Mouse (Mus musculus) neural tube, embryonic 11.5 days (tissue): ENCODE results near the gene Inpp4a. TPM values are rescaled to one million over a fixed set of nuclear protein-coding genes. Genes with fewer than 3 reads are reported as not detected.

ENCODE experiments used
- ATAC-seq: fragments of 200-750 bp; cut with Nextera tagmentation; 2 replicates; pipeline ENCODE4 v1.8.0; 2017; ENCODE audit warnings: moderate number of reproducible peaks, mild to moderate bottlenecking, moderate TSS enrichment, moderate library complexity; ENCODE audit not compliant: insufficient read depth, low FRiP score, low TSS enrichment
- DNase-seq: peaks from one replicate; pipeline ENCODE4 v3.0.0-alpha.2; 2015; ENCODE audit warnings: low spot score
- H3K27ac ChIP-seq: fragments of 300-500 bp; sonication (generic); 2 replicates; pipeline ENCODE4 v1.5.1; 2014; ENCODE audit warnings: low read depth, mild to moderate bottlenecking, low read length
- H3K27me3 ChIP-seq: fragments of 300-500 bp; sonication (generic); 2 replicates; pipeline ENCODE4 v1.6.1; 2014; ENCODE audit warnings: mild to moderate bottlenecking, low read length, mixed read lengths; ENCODE audit not compliant: control insufficient read depth, insufficient read depth
- H3K36me3 ChIP-seq: fragments of 300-500 bp; sonication (generic); 2 replicates; pipeline ENCODE4 v1.6.1; 2014; ENCODE audit warnings: mild to moderate bottlenecking, low read length, moderate library complexity, mixed read lengths; ENCODE audit not compliant: control insufficient read depth, insufficient read depth
- H3K4me1 ChIP-seq: fragments of 300-500 bp; sonication (generic); 2 replicates; pipeline ENCODE4 v1.6.1; 2014; ENCODE audit warnings: low read length, mixed read lengths; ENCODE audit not compliant: control insufficient read depth, insufficient read depth
- H3K4me2 ChIP-seq: fragments of 300-500 bp; sonication (generic); 2 replicates; pipeline ENCODE4 v1.6.1; 2014; ENCODE audit warnings: low read depth, mild to moderate bottlenecking, moderate library complexity
- H3K4me3 ChIP-seq: fragments of 300-500 bp; sonication (generic); 2 replicates; pipeline ENCODE4 v1.5.1; 2014; ENCODE audit warnings: low read depth, low read length
- H3K9ac ChIP-seq: fragments of 300-500 bp; sonication (generic); 2 replicates; pipeline ENCODE4 v1.6.1; 2014; ENCODE audit warnings: mild to moderate bottlenecking, low read length
- H3K9me3 ChIP-seq: fragments of 300-500 bp; sonication (generic); 2 replicates; pipeline ENCODE4 v1.6.1; 2016; ENCODE audit warnings: low read length; ENCODE audit not compliant: control insufficient read depth
- WGBS: fragments of 180-500 bp; shearing (Covaris S2); extraction: QIAGEN DNeasy Blood & Tissue Kit; methylation state at CpG from one replicate; pipeline ENCODE4 v1.1.7; 2014; 5-methylcytosine and 5-hydroxymethylcytosine counted together
- polyA plus RNA-seq: library from polyadenylated mRNA; unstranded; fragments of >200 nt; fragmentation: Nextera tagmentation; extraction: Ambion mirVana; gene quantifications from 2 replicates; pipeline ENCODE4 v1.2.1, GENCODE M21; 2014

The Inpp4a gene
- polyA plus RNA-seq, 1 experiment from 2014 or later: 25.8 TPM

DNA sequence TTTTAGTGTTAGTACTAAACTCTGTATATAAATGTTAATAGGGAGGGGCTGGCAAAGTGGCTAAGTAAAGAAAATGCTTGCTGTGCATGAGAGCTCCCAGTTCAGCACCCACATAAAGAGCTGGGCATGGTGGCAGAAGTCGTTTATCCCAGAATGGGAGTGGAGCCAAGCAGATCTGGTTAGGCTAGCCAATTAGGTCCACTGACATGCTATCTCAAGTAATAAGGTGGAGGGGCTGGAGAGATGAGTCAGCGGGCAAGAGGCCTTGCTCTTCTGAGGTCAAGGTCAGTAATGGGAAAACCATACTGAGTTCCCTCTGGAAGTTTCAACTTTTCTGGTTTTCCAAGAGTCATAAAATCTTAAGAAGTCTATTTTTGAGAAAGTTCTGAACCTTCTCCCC is 129.2 kb downstream of the Inpp4a start:
- H3K4me2 ChIP-seq: peak overlapping the region; percentile 86
- WGBS: 89% methylated on average over 2 of the region's 2 CpGs
- no peak for ATAC-seq
- no peak overlapping the region for H3K27ac ChIP-seq
- H3K27me3 ChIP-seq: no peaks in the 10 kb centered on the region
- no peak overlapping the region for H3K9ac ChIP-seq
- peaks cover 14% of the 10 kb centered on the region for H3K4me1 ChIP-seq
- DNase-seq: no peak
- no peaks in the 10 kb centered on the region for H3K9me3 ChIP-seq
- peak overlapping the region; percentile 83 for H3K4me3 ChIP-seq
- H3K36me3 ChIP-seq: peaks cover under 1% of the 10 kb centered on the region; the same call in 1 of the 2 replicates

DNA sequence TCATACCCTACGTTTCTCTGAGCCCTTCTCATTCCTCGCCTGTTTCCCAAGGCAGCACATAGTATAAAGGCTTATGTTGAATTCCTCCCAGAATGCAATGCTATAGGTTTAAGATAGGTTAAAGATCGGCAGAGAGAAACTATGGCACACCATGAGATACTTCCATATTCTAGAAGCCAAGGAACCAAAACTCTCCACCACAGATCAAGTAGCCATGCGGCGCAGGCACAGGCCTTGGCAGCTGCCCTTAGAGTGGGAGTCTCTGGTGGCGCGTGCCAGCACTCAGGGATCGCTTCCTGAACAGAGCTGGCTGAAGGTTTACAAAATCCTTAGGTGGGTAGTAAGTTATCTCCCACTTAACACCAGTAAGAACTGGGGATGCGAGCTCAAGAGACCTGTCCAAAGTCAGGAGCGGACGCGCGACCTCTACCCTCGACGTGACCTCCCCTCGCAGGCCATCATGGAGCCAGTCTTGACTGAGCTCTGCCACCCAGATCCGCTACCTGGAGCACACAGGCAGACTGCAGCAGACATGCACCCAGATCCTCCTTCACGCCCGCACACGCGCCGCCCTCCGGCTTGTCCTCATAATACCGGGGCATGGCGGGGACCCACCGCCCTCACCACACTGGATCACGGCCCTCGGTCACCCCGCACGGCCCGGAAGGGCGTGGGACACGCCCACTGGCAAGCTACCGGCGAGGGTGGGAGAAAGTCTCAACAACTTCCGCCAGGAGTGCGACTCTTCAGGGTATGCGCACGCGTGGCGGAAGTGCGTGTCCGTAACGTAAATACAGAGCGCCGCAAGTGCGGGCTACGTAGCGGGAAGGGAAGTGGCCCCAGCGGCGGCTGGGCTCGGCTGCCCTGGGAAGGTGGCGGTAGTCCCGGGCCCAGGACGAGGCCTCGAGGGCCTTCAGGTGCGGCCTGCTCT is 130.0 kb downstream of the Inpp4a start, which contains the start of the genes Coa5 and Unc50:
Coa5 (minus strand) TSS at position 738 of the 931 bp plus-strand sequence.
Unc50 (plus strand) TSS at position 774 of the 931 bp plus-strand sequence.
- H3K9ac ChIP-seq: peak within 1 kb of the TSS; percentile 87
- DNase-seq (peak; percentile 93), ATAC-seq (peak; percentile 98)
- H3K27me3 ChIP-seq: no peaks in the 10 kb centered on the region
- H3K27ac ChIP-seq: 0 out of 2 replicates have a peak within 1 kb of the TSS, but pooled peaks have one; percentile 27
- H3K9me3 ChIP-seq: no peaks in the 10 kb centered on the region
- peak within 1 kb of the TSS; percentile 83 for H3K4me3 ChIP-seq
- WGBS: 4% methylated on average over 56 of the region's 57 CpGs
- peaks cover 3% of the 10 kb centered on the region; the same call in 1 of the 2 replicates for H3K36me3 ChIP-seq
- peak within 1 kb of the TSS; percentile 86 for H3K4me2 ChIP-seq
- peaks cover 14% of the 10 kb centered on the region for H3K4me1 ChIP-seq

DNA sequence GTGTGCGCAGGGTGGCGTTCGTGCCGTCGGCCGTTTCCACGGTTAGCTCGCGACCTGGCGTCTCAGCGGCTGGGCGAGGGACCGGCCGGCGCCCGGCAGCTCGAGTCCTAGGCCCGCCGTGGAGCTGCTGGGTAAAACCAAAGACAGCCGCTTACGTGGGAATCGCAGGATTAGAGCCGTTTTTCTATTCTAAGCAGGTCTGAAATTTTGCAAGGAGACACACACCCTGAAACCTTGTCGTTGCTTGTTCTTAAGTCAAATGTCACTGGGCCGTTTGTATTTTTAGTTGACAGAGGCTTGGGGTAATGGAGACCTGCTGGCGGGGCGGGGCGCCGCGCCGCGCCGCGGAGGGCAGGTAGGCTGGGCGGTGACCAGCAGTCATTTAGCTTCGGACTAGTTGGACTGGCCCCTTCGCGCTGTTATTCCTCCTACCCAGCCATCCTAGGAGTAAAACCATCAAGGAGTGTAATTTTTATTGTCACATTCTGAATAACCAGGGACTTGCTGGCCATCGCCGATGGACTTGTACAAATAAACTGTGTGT is 130.7 kb downstream of the Inpp4a start:
- H3K4me2 ChIP-seq: peak overlapping the region; percentile 68
- H3K9ac ChIP-seq: peak overlapping the region; percentile 87
- 0 out of 2 replicates have a peak overlapping the region, but pooled peaks have one; percentile 27 for H3K27ac ChIP-seq
- peak; percentile 23 for DNase-seq
- 1% methylated on average over 38 of the region's 40 CpGs for WGBS
- no peaks in the 10 kb centered on the region for H3K9me3 ChIP-seq
- no peaks in the 10 kb centered on the region for H3K27me3 ChIP-seq
- ATAC-seq: peak; percentile 28; the same call in 1 of the 2 replicates
- H3K4me3 ChIP-seq: peak overlapping the region; percentile 83
- H3K4me1 ChIP-seq: peaks cover 14% of the 10 kb centered on the region
- peaks cover 3% of the 10 kb centered on the region for H3K36me3 ChIP-seq

DNA sequence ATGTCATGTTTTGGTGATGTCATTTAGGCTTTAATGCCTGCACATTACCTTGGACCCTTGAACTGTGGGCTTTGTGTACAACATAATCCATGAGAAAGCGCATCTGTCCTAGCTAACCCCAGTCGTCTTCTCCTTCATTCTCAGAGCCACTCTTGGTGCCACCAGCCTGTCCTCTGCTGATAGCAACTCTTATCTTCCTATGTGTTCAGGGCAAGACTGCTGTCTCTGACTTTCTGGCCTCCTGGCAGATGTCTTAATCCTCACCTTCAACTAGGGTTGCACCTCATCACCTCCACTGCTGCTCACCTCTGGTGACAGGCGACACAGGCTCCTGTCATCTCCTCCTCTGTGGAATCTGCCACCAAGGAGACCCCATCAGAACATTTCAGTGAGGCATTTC is 136.8 kb downstream of the Inpp4a start:
- no peaks in the 10 kb centered on the region for H3K27me3 ChIP-seq
- no peak overlapping the region for H3K4me2 ChIP-seq
- H3K9ac ChIP-seq: no peak overlapping the region
- 87% methylated on average over 3 of the region's 3 CpGs for WGBS
- H3K4me1 ChIP-seq: no peaks in the 10 kb centered on the region; the same call in 1 of the 2 replicates
- DNase-seq (no peak), ATAC-seq (no peak)
- H3K27ac ChIP-seq: no peak overlapping the region
- H3K4me3 ChIP-seq: no peak overlapping the region
- H3K9me3 ChIP-seq: no peaks in the 10 kb centered on the region
- H3K36me3 ChIP-seq: peaks cover 17% of the 10 kb centered on the region

DNA sequence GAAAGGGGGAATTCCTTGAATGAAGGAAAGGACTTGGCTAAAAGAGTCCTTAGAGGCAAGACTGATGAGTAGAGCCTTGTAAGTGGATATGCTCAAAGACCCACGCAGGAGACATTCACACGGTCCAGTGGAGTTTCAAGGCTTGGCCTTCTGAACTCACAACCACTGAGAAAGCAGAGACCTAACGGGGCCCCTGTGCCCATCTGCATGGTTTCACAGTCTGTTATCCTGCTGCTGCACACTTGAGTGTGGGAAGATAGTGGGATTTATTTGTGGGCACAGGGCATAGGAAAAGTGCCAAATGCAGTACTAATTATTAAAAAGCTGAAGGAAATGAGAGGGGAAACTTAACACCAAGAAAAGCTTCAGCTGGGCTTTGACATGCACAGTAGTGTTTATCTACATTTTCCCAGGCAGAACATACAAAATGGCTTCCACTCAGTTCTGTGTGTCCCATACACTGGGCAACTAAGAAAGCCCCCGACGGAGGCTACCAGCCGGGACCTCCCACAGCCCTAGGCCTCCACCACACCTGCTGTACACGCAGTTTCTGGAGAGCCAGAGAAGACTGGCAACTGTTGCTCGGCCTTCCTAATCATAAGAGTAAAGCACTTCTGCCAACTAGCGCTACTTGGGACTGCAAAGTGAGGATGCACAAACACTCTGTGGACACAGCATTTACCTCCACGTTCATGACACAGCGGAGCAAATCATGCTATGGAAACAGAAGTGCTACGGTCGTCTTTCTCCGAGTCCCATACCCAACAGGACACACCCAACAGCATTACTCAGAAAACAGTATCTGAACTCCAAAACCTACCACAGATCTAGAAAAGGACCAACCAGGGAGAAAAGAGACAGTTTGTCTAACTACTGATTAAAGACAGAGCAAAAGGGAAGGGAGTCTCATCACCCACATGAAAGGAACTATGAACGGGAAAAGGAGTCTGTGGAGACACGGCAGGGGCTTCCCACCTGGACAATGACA is 143.5 kb downstream of the Inpp4a start:
- Histone ChIP-seq H3K4me1 (no peaks in the 10 kb centered on the region), H3K36me3 (no peaks in the 10 kb centered on the region; the same call in none of the 2 replicates), H3K4me2 (no peak overlapping the region), H3K4me3 (no peak overlapping the region), H3K9me3 (no peaks in the 10 kb centered on the region), H3K9ac (no peak overlapping the region), H3K27ac (no peak overlapping the region), H3K27me3 (no peaks in the 10 kb centered on the region)
- WGBS: 93% methylated on average over 16 of the region's 16 CpGs
- ATAC-seq: no peak
- no peak for DNase-seq

DNA sequence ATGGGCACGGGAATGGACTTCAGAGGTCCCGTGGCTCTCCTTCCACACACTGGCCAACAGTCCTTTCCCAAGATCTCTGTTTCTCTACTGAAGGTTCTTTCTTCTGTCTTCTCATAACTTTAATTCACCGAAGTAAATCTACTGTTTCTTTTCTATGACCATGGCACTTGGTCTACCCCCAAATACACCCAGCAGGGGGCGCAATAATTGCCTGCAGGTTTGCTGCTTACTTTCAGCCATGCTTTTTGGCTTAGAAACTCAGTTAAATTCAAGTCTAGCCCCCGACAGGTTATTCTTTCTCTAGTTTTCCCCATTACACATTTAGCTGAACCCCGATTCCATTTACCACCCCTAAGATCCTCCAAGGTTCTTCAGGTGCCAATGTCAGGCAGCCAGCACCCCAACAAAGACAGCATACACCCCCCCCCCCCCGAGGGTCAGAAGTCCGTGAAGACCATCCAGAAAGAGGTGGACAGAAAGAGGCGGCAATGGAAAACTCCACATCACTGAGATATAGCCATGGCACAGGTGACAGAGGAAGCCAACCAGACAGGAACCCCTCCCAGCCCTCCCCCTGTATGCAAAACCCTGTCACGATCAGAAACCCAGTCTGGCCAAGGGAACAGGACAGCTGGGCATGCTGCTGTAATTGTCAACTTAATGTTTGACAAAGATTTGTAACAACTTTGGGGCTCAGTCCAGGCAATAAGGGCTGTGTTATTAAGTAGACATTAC is 148.9 kb downstream of the Inpp4a start:
- Histone ChIP-seq H3K4me1 (no peaks in the 10 kb centered on the region), H3K4me2 (no peak overlapping the region), H3K27ac (no peak overlapping the region), H3K36me3 (no peaks in the 10 kb centered on the region), H3K9ac (no peak overlapping the region), H3K27me3 (no peaks in the 10 kb centered on the region), H3K9me3 (no peaks in the 10 kb centered on the region), H3K4me3 (no peak overlapping the region)
- ATAC-seq (no peak), DNase-seq (peak; percentile 19)
- 83% methylated on average over 10 of the region's 10 CpGs for WGBS

DNA sequence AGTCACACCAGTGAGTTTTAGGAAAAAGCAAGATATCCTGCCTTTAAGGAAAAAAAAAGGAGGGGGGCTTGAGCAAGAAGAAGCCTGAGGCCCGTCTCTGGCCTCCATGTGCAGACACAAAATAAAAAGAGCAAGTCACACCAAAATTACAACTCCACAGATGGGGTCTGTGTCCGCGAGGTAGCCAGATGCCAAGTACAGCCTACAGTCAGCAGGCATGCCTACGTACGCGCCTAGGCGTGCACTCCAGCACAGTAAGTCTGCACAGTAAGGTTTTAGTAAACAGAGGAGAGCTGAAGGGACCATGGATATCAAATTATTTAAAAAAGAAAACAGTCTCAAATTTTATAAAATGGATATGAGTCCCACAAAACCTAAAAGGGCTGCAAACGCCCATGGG is 151.6 kb downstream of the Inpp4a start:
- 93% methylated on average over 8 of the region's 8 CpGs for WGBS
- no peaks in the 10 kb centered on the region for H3K4me1 ChIP-seq
- H3K9me3 ChIP-seq: no peaks in the 10 kb centered on the region
- H3K4me2 ChIP-seq: no peak overlapping the region
- H3K27ac ChIP-seq: no peak overlapping the region
- ATAC-seq (no peak), DNase-seq (no peak)
- no peaks in the 10 kb centered on the region for H3K36me3 ChIP-seq
- H3K27me3 ChIP-seq: no peaks in the 10 kb centered on the region
- H3K9ac ChIP-seq: no peak overlapping the region
- no peak overlapping the region for H3K4me3 ChIP-seq
